Mouse (Mus musculus) CH12.LX (cell line): ENCODE data around the gene Ankrd11.

ENCODE experiments used
- CHD2 ChIP-seq: IDR thresholded peaks from 2 replicates; pipeline ENCODE4 v1.6.1; 2011; ENCODE audit warnings: low read length, improper control_type of control experiment
- CTCF ChIP-seq, 2 experiments: IDR thresholded peaks in 1 of 2; conservative IDR thresholded peaks in 1 of 2; 2 replicates each; pipeline ENCODE4 v1.5.1; 2011 to 2012; ENCODE audit warnings: low read depth in 2 of 2, low read length in 2 of 2, improper control_type of control experiment in 1 of 2, inconsistent platforms in 1 of 2, mild to moderate bottlenecking in 1 of 2, moderate library complexity in 1 of 2
- EP300 ChIP-seq: IDR thresholded peaks from 2 replicates; pipeline ENCODE4 v1.6.1; 2011; ENCODE audit warnings: low read length, improper control_type of control experiment
- IRF4 ChIP-seq: IDR thresholded peaks from 2 replicates; pipeline ENCODE4 v1.6.1; 2014; ENCODE audit warnings: low read depth, mild to moderate bottlenecking, inconsistent platforms, low read length, improper control_type of control experiment
- MAX ChIP-seq: IDR thresholded peaks from 2 replicates; pipeline ENCODE4 v1.6.1; 2011; ENCODE audit warnings: low read length, improper control_type of control experiment
- MAZ ChIP-seq: IDR thresholded peaks from 2 replicates; pipeline ENCODE4 v1.6.1; 2012; ENCODE audit warnings: low read depth, mild to moderate bottlenecking, inconsistent platforms, low read length, improper control_type of control experiment, moderate library complexity
- NRF1 ChIP-seq: IDR thresholded peaks from 2 replicates; pipeline ENCODE4 v1.6.1; 2014; ENCODE audit warnings: low read depth, mild to moderate bottlenecking, inconsistent platforms, low read length, improper control_type of control experiment, moderate library complexity
- POLR2A ChIP-seq: IDR thresholded peaks from 2 replicates; pipeline ENCODE4 v1.6.1; 2011; ENCODE audit warnings: low read depth, mild to moderate bottlenecking, improper control_type of control experiment, low read length
- RAD21 ChIP-seq: IDR thresholded peaks from 2 replicates; pipeline ENCODE4 v1.6.1; 2011; ENCODE audit warnings: low read depth, mild to moderate bottlenecking, low read length, improper control_type of control experiment, moderate library complexity
- SIN3A ChIP-seq: IDR thresholded peaks from 2 replicates; pipeline ENCODE4 v1.6.1; 2012; ENCODE audit warnings: low read length, improper control_type of control experiment, inconsistent platforms
- SMC3 ChIP-seq: IDR thresholded peaks from 2 replicates; pipeline ENCODE4 v1.6.1; 2011; ENCODE audit warnings: low read depth, low read length, improper control_type of control experiment
- TBP ChIP-seq: conservative IDR thresholded peaks from 2 replicates; pipeline ENCODE4 v1.6.1; 2011; ENCODE audit warnings: low read depth, low read length, improper control_type of control experiment
- TCF12 ChIP-seq: IDR thresholded peaks from 2 replicates; pipeline ENCODE4 v1.6.1; 2014; ENCODE audit warnings: low read depth, mild to moderate bottlenecking, inconsistent platforms, low read length, improper control_type of control experiment
- ZNF384 ChIP-seq: IDR thresholded peaks from 2 replicates; pipeline ENCODE4 v1.6.1; 2012; ENCODE audit warnings: low read depth, low read length, improper control_type of control experiment, inconsistent platforms

DNA sequence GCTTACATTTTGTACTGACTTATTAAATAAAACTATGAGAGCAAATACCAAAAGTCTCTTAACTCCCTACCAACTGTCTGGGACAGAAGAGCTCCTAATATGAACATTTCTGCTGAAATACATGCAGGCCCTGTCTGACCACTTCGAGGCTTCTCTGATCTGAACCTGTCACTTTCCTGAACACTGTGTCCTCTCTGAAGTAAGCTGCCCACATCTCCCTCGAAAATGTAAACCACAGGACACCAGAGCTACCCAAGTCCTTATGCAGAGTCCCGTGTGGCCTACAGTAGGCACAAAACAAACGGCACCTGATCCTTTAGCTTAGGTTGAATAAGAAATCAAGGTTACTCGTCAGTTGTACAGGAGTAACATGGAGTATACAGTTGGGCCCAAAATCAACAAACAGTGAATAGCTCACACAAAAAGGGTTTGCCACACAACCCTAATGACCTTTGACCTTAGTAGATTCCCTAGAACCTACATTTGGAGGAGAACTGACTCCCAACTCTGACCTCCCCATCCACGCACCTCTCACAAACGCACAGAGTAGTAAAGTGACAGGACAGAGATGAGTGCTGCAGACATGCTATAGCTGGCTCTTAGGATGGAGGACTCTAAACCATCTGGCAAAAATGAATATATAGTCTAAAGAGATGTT, 10.6 kb downstream of the Ankrd11 start:
- TF ChIP-seq CHD2: no peak
- TF ChIP-seq SIN3A: no peak
- no peak for TF ChIP-seq RAD21
- TF ChIP-seq MAX: no peak
- no peak for TF ChIP-seq CTCF (conservative IDR thresholded peaks at IDR 0.05 in 1 of 2, IDR thresholded peaks at IDR 0.05 in 1 of 2; ENCODE audit: low read depth in 2 of 2, low read length in 2 of 2)
- TF ChIP-seq POLR2A: no peak
- TF ChIP-seq MAZ: no peak
- no peak for TF ChIP-seq SMC3
- TF ChIP-seq IRF4: no peak
- no peak for TF ChIP-seq TBP
- TF ChIP-seq ZNF384: no peak
- TF ChIP-seq NRF1: no peak
- TF ChIP-seq EP300: no peak
- TF ChIP-seq TCF12: no peak
